Mouse (Mus musculus) CH12.LX (cell line): ENCODE results near the gene Blcap. TPM values are rescaled to one million over a fixed set of nuclear protein-coding genes. Genes with fewer than 3 reads are reported as not detected.
A peak's percentile ranks its signal among the peaks of the same experiment; 100 is the strongest.

Source experiments
- DNase-seq: peaks from one replicate; pipeline ENCODE4 v3.0.0-alpha.2; 2013; ENCODE audit errors: extremely low read depth
- H3K27ac ChIP-seq: 2 replicates; pipeline ENCODE4 v1.5.1; 2012; ENCODE audit warnings: low read depth, mild to moderate bottlenecking, control low read depth, moderate library complexity; ENCODE audit not compliant: insufficient read depth
- H3K27me3 ChIP-seq: replicated peaks from 2 replicates; pipeline ENCODE3; 2012; ENCODE audit warnings: inconsistent platforms
- H3K36me3 ChIP-seq, 2 experiments: replicated peaks in 1 of 2; 2 replicates each; pipeline versions ENCODE3 to v1.6.1; 2012; ENCODE audit warnings: inconsistent platforms in 1 of 2, low read length in 1 of 2, mild to moderate bottlenecking in 1 of 2, mixed read lengths in 1 of 2, moderate library complexity in 1 of 2; ENCODE audit not compliant: control insufficient read depth in 1 of 2, insufficient read depth in 1 of 2
- H3K4me1 ChIP-seq, 2 experiments: 2 replicates each; pipeline ENCODE4 v1.6.1; 2012; ENCODE audit warnings: inconsistent platforms in 1 of 2, moderate library complexity in 1 of 2; ENCODE audit not compliant: insufficient read depth in 2 of 2, control insufficient read depth in 1 of 2
- H3K4me2 ChIP-seq: 2 replicates; pipeline ENCODE4 v1.6.1; 2012; ENCODE audit warnings: low read depth, mild to moderate bottlenecking, control low read depth; ENCODE audit not compliant: poor library complexity, insufficient read depth, severe bottlenecking
- H3K4me3 ChIP-seq, 3 experiments: fragments of 150-350 bp in 1 of 3; sonication (generic) in 1 of 3; replicated peaks in 1 of 3; 2 replicates each; pipeline versions ENCODE3 to v1.5.1; 2011 to 2012; ENCODE audit warnings: low read depth in 2 of 3, low read length in 2 of 3, mild to moderate bottlenecking in 2 of 3, moderate library complexity in 2 of 3, control low read depth in 1 of 3, improper control_type of control experiment in 1 of 3, inconsistent platforms in 1 of 3, mixed read lengths in 1 of 3; ENCODE audit not compliant: poor library complexity in 1 of 3
- H3K79me2 ChIP-seq: replicated peaks from 2 replicates; pipeline ENCODE4 v1.6.1; 2012; ENCODE audit warnings: mild to moderate bottlenecking, moderate library complexity; ENCODE audit not compliant: control insufficient read depth, poor library complexity, insufficient read depth, severe bottlenecking; ENCODE audit errors: extremely low read depth
- H3K9ac ChIP-seq: 2 replicates; pipeline ENCODE4 v1.6.1; 2012; ENCODE audit warnings: low read depth, mild to moderate bottlenecking, control low read depth, moderate library complexity; ENCODE audit not compliant: insufficient read depth
- H3K9me3 ChIP-seq: replicated peaks from 2 replicates; pipeline ENCODE3; 2012; ENCODE audit warnings: low read length, inconsistent platforms, mixed read lengths
- BHLHE40 ChIP-seq: IDR thresholded peaks from 2 replicates; pipeline ENCODE4 v1.6.1; 2011; ENCODE audit warnings: mild to moderate bottlenecking, low read depth, low read length, improper control_type of control experiment
- CTCF ChIP-seq, 2 experiments: IDR thresholded peaks in 1 of 2; conservative IDR thresholded peaks in 1 of 2; 2 replicates each; pipeline ENCODE4 v1.5.1; 2011 to 2012; ENCODE audit warnings: low read depth in 2 of 2, low read length in 2 of 2, improper control_type of control experiment in 1 of 2, inconsistent platforms in 1 of 2, mild to moderate bottlenecking in 1 of 2, moderate library complexity in 1 of 2
- E2F4 ChIP-seq: IDR thresholded peaks from 2 replicates; pipeline ENCODE4 v1.6.1; 2011; ENCODE audit warnings: low read depth, low read length, improper control_type of control experiment; ENCODE audit not compliant: insufficient replicate concordance
- HCFC1 ChIP-seq: IDR thresholded peaks from 2 replicates; pipeline ENCODE4 v1.6.1; 2012; ENCODE audit warnings: low read depth, mild to moderate bottlenecking, inconsistent platforms, low read length, improper control_type of control experiment
- IRF4 ChIP-seq: IDR thresholded peaks from 2 replicates; pipeline ENCODE4 v1.6.1; 2014; ENCODE audit warnings: low read depth, mild to moderate bottlenecking, inconsistent platforms, low read length, improper control_type of control experiment
- JUN ChIP-seq: IDR thresholded peaks from 2 replicates; pipeline ENCODE4 v1.6.1; 2011; ENCODE audit warnings: low read depth, mild to moderate bottlenecking, low read length, improper control_type of control experiment, moderate library complexity; ENCODE audit not compliant: insufficient read depth
- JUND ChIP-seq: conservative IDR thresholded peaks from 2 replicates; pipeline ENCODE4 v1.6.1; 2011; ENCODE audit warnings: low read depth, low read length, improper control_type of control experiment
- KAT2A ChIP-seq: IDR thresholded peaks from 2 replicates; pipeline ENCODE4 v1.6.1; 2012; ENCODE audit warnings: low read length, improper control_type of control experiment, inconsistent platforms; ENCODE audit not compliant: insufficient replicate concordance
- MAFK ChIP-seq: IDR thresholded peaks from 2 replicates; pipeline ENCODE4 v1.6.1; 2011; ENCODE audit warnings: low read length, improper control_type of control experiment; ENCODE audit not compliant: insufficient replicate concordance
- MAZ ChIP-seq: IDR thresholded peaks from 2 replicates; pipeline ENCODE4 v1.6.1; 2012; ENCODE audit warnings: low read depth, mild to moderate bottlenecking, inconsistent platforms, low read length, improper control_type of control experiment, moderate library complexity
- MYC ChIP-seq: IDR thresholded peaks from 2 replicates; pipeline ENCODE4 v1.6.1; 2011; ENCODE audit warnings: low read depth, mild to moderate bottlenecking, improper control_type of control experiment, low read length
- NRF1 ChIP-seq: IDR thresholded peaks from 2 replicates; pipeline ENCODE4 v1.6.1; 2014; ENCODE audit warnings: low read depth, mild to moderate bottlenecking, inconsistent platforms, low read length, improper control_type of control experiment, moderate library complexity
- PAX5 ChIP-seq: IDR thresholded peaks from 2 replicates; pipeline ENCODE4 v1.6.1; 2012; ENCODE audit warnings: low read length, inconsistent platforms, mixed read lengths
- POLR2AphosphoS2 ChIP-seq: IDR thresholded peaks from 2 replicates; pipeline ENCODE4 v1.6.1; 2011; ENCODE audit warnings: low read depth, low read length, improper control_type of control experiment
- RAD21 ChIP-seq: IDR thresholded peaks from 2 replicates; pipeline ENCODE4 v1.6.1; 2011; ENCODE audit warnings: low read depth, mild to moderate bottlenecking, low read length, improper control_type of control experiment, moderate library complexity
- SIN3A ChIP-seq: IDR thresholded peaks from 2 replicates; pipeline ENCODE4 v1.6.1; 2012; ENCODE audit warnings: low read length, improper control_type of control experiment, inconsistent platforms
- TBP ChIP-seq: conservative IDR thresholded peaks from 2 replicates; pipeline ENCODE4 v1.6.1; 2011; ENCODE audit warnings: low read depth, low read length, improper control_type of control experiment
- UBTF ChIP-seq: IDR thresholded peaks from 2 replicates; pipeline ENCODE4 v1.6.1; 2012; ENCODE audit warnings: low read depth, mild to moderate bottlenecking, inconsistent platforms, low read length, improper control_type of control experiment, moderate library complexity
- USF2 ChIP-seq: conservative IDR thresholded peaks from 2 replicates; pipeline ENCODE4 v1.6.1; 2011; ENCODE audit warnings: low read depth, low read length, improper control_type of control experiment
- ZKSCAN1 ChIP-seq: IDR thresholded peaks from 2 replicates; pipeline ENCODE4 v1.6.1; 2012; ENCODE audit warnings: low read depth, inconsistent platforms, low read length, improper control_type of control experiment, borderline replicate concordance
- ZMIZ1 ChIP-seq: IDR thresholded peaks from 2 replicates; pipeline ENCODE4 v1.6.1; 2012; ENCODE audit warnings: low read depth, mild to moderate bottlenecking, inconsistent platforms, low read length, improper control_type of control experiment
- ZNF384 ChIP-seq: IDR thresholded peaks from 2 replicates; pipeline ENCODE4 v1.6.1; 2012; ENCODE audit warnings: low read depth, low read length, improper control_type of control experiment, inconsistent platforms
- dilution Hi-C: fragments of 300-500 bp; cut with MboI; formaldehyde crosslinking; loops from 2 replicates; pipeline ENCODE4 v1.14.3; 2020; ENCODE audit warnings: low sequenced_read_pairs; ENCODE audit not compliant: extremely low pct_unique_long_range_greater_than_20kb, extremely low pct_ligation_motif_present
- in situ Hi-C: fragments of 300-500 bp; cut with MboI; formaldehyde crosslinking; loops from 3 replicates; pipeline ENCODE4 v1.14.3; 2019; ENCODE audit warnings: low sequenced_read_pairs, low pct_ligation_motif_present, low pct_unique_long_range_greater_than_20kb, mixed read lengths
- polyA plus RNA-seq: library from polyadenylated mRNA; unstranded; fragments of >175 nt; gene quantifications from 2 replicates; pipeline ENCODE4 v1.2.1, GENCODE M21; 2012; ENCODE audit warnings: low read depth; ENCODE audit not compliant: insufficient read length
- total RNA-seq, 2 experiments: library from RNA; depleted of rRNA; stranded (reverse); fragments of 300-350 nt in 1 of 2; fragments of >200 nt in 1 of 2; gene quantifications; 2 replicates each; pipeline ENCODE4 v1.2.3; 2012 to 2014

The Blcap gene
- total and polyA plus RNA-seq, 3 experiments: 14.0 to 18.9 (median 16.0) TPM

DNA sequence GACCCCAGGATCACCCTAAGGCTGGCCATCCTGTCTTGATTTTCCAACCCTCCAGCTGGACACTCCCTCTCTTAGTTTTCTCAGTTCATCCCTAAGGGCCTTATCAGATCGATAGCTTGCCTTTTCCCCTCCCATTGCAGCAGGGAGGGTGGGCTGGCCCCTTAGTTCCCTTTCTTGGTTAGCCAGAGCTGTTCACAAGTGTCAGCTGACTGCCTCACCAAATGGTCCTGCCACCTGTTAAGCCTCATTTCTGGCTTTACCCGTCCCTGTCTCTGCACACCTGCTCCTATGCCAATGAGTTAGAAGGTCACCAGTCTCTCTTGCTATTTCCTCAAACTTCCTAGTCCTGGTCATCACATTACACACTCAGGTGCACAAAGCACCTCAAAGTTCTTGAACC is 8.0 kb downstream of the Blcap start:
- H3K4me1 ChIP-seq: peaks cover 0 to 32% of the 10 kb centered on the region in 2 experiments; a peak in 2 of 4 replicates
- peaks cover 22% of the 10 kb centered on the region for H3K79me2 ChIP-seq
- H3K4me3 ChIP-seq: no peak overlapping the region
- dilution Hi-C loops: no loop called here
- H3K36me3 ChIP-seq: peaks cover 13 to 43% of the 10 kb centered on the region in 2 experiments
- no peak overlapping the region for H3K9ac ChIP-seq
- no peak overlapping the region for H3K4me2 ChIP-seq
- no peaks in the 10 kb centered on the region for H3K27me3 ChIP-seq
- in situ Hi-C loops: loop anchor here (25.0 kb wide), 1 partner anchor 426 kb away; the partner anchor contains the start of gene Samhd1
- no peak for TF ChIP-seq MAFK
- no peak for TF ChIP-seq HCFC1
- TF ChIP-seq BHLHE40: no peak
- TF ChIP-seq MAZ: no peak
- TF ChIP-seq PAX5: no peak
- TF ChIP-seq NRF1: no peak
- no peak for TF ChIP-seq ZKSCAN1
- no peak for TF ChIP-seq TBP
- DNase-seq: peak; percentile 19
- peaks cover 17% of the 10 kb centered on the region for H3K9me3 ChIP-seq
- no peak overlapping the region for H3K27ac ChIP-seq

DNA sequence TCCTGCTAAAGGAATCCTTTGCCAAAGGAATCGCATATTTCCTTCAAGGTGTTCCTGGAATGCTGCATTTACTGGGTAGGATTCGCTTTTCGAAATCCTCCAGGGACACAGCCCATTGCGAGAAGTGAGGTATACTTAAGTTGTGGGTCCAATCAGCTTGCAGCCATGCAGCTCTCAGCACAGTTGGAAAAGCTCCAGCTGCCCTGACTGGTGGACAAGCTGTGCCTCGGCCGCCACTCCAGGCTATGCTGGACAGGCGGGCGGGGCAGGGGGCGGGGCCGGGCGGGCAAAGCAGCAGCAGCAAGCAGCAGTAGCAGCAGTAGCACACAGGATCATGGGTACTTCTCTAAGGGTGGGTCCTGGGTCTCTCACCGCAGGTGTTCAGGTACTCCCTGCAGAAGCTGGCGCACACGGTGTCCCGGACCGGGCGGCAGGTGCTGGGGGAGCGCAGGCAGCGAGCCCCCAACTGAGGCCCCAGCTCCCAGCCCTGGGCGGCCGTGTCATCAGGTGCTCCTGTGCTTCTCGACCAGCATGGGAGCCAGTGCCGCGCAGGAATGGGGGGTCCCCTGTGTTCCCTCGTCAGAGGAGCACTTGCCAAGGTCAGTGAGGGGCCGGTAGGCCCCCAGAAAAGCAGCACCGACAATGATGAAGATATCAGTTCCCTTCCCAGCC is 9.8 kb downstream of the Blcap start:
- dilution Hi-C loops: no loop called here
- in situ Hi-C loops: loop anchor here (25.0 kb wide), 1 partner anchor 424 kb away; the partner anchor contains the start of gene Samhd1
- Histone ChIP-seq H3K9me3 (peaks cover 17% of the 10 kb centered on the region), H3K79me2 (peaks cover 22% of the 10 kb centered on the region)
- TF ChIP-seq BHLHE40: no peak
- TF ChIP-seq KAT2A: no peak
- TF ChIP-seq SIN3A: no peak
- no peak for TF ChIP-seq E2F4
- TF ChIP-seq JUND: no peak
- TF ChIP-seq JUN: no peak
- no peak for TF ChIP-seq ZNF384
- no peak for TF ChIP-seq TBP
- TF ChIP-seq CTCF (conservative IDR thresholded peaks at IDR 0.05 in 1 of 2, IDR thresholded peaks at IDR 0.05 in 1 of 2; ENCODE audit: low read depth in 2 of 2, low read length in 2 of 2): no peak
- TF ChIP-seq ZMIZ1: no peak
- no peak for TF ChIP-seq IRF4
- TF ChIP-seq RAD21: no peak
- no peak for TF ChIP-seq MYC
- no peak for TF ChIP-seq POLR2AphosphoS2
- TF ChIP-seq UBTF: no peak
- no peak for TF ChIP-seq USF2
- TF ChIP-seq, all 38 proteins: peak for 0
- H3K36me3 ChIP-seq: peaks cover 15 to 56% of the 10 kb centered on the region in 2 experiments
- no peak for DNase-seq
- no peak overlapping the region for H3K9ac ChIP-seq
- no peak overlapping the region for H3K4me3 ChIP-seq
- no peak overlapping the region for H3K4me2 ChIP-seq
- H3K4me1 ChIP-seq: peaks cover 0 to 32% of the 10 kb centered on the region in 2 experiments; a peak in 2 of 4 replicates
- H3K27me3 ChIP-seq: no peaks in the 10 kb centered on the region
- no peak overlapping the region for H3K27ac ChIP-seq
